Mouse (Mus musculus): ENCODE results near the gene Fas.

- no peak for TF ChIP-seq CTCF (conservative IDR thresholded peaks at IDR 0.05; ENCODE audit: low read length)
- TF ChIP-seq NANOG (IDR thresholded peaks at IDR 0.05; ENCODE audit: borderline replicate concordance, low read length): no peak
- TF ChIP-seq POU5F1 (IDR thresholded peaks at IDR 0.05; ENCODE audit: borderline replicate concordance, low read length): no peak
Observed at GRCm38 (mm10) chr19:34242925-34243324, 47.5 kb upstream of the Fas start.

All from E14TG2a.4 (cell line).